Mouse (Mus musculus) thymus, adult 2 months (tissue): Measurements from ENCODE around the gene Fgf5.

ENCODE experiments used
- CTCF ChIP-seq: fragments of 200-500 bp; IDR thresholded peaks from 2 replicates; pipeline ENCODE4 v1.5.1; 2012; ENCODE audit warnings: mild to moderate bottlenecking, control low read depth, low read length, moderate library complexity, borderline replicate concordance; ENCODE audit not compliant: control insufficient read depth, poor library complexity, insufficient read depth; ENCODE audit errors: extremely low read depth
- POLR2A ChIP-seq: fragments of 200-500 bp; IDR thresholded peaks from 2 replicates; pipeline ENCODE4 v1.6.1; 2012; ENCODE audit warnings: mild to moderate bottlenecking, low read length, control low read depth, moderate library complexity; ENCODE audit not compliant: control insufficient read depth, poor library complexity, insufficient read depth; ENCODE audit errors: extremely low read depth

- TF ChIP-seq POLR2A (no peak), CTCF (no peak)
These were observed 32.0 kb upstream of the Fgf5 start for GRCm38 (mm10) chr5:98221956-98222355.
